Mouse (Mus musculus) layer of hippocampus, adult 18-20 months (tissue): ENCODE measurements at regions not wholly inside any gene's neighbourhood (a gene's known extent, or its start where the extent isn't known, plus 50 kb on each side); places are given as distances from the start of the nearest gene placed in this dataset.

Source experiments
- DNase-seq, 2 experiments: peaks; one replicate each; pipeline ENCODE4 v3.0.0; 2022; ENCODE audit warnings: low spot score in 2 of 2

- DNase-seq: peak; percentile 1 to 7
Observed at GRCm38 (mm10) chrX:59901387-59901786, 97.9 kb upstream of the F9 start.
